Mouse (Mus musculus) forebrain, embryonic 13.5 days (tissue): ENCODE measurements around the gene Trmt112. TPM values are rescaled to one million over a fixed set of nuclear protein-coding genes. Genes with fewer than 3 reads are reported as not detected.

Experiments
- ATAC-seq: fragments of 200-750 bp; cut with Nextera tagmentation; 2 replicates; pipeline ENCODE4 v1.8.0; 2017
- H3K27ac ChIP-seq: fragments of 300-500 bp; sonication (generic); 2 replicates; pipeline ENCODE4 v1.5.1; 2015; ENCODE audit warnings: inconsistent platforms, mild to moderate bottlenecking, moderate library complexity
- H3K27me3 ChIP-seq: fragments of 300-500 bp; sonication (generic); 2 replicates; pipeline ENCODE4 v1.6.1; 2015; ENCODE audit warnings: mild to moderate bottlenecking, inconsistent platforms
- H3K36me3 ChIP-seq: fragments of 300-500 bp; sonication (generic); 2 replicates; pipeline ENCODE4 v1.6.1; 2015; ENCODE audit warnings: mild to moderate bottlenecking, inconsistent platforms; ENCODE audit not compliant: poor library complexity, severe bottlenecking
- H3K4me1 ChIP-seq: fragments of 300-500 bp; sonication (generic); 2 replicates; pipeline ENCODE4 v1.6.1; 2015; ENCODE audit warnings: inconsistent platforms
- H3K4me2 ChIP-seq: fragments of 300-500 bp; sonication (generic); 2 replicates; pipeline ENCODE4 v1.6.1; 2015; ENCODE audit warnings: inconsistent platforms, mild to moderate bottlenecking, moderate library complexity
- H3K4me3 ChIP-seq: fragments of 300-500 bp; sonication (generic); 2 replicates; pipeline ENCODE4 v1.5.1; 2015; ENCODE audit warnings: mild to moderate bottlenecking, inconsistent platforms
- H3K9ac ChIP-seq: fragments of 300-500 bp; sonication (generic); 2 replicates; pipeline ENCODE4 v1.6.1; 2015; ENCODE audit warnings: mild to moderate bottlenecking, inconsistent platforms
- H3K9me3 ChIP-seq: fragments of 300-500 bp; sonication (generic); replicated peaks from 2 replicates; pipeline ENCODE4 v1.6.1; 2016; ENCODE audit warnings: inconsistent platforms
- WGBS: fragments of 180-500 bp; shearing (Covaris S2); methylation state at CpG from one replicate; pipeline ENCODE4 v1.1.7; 2015; 5-methylcytosine and 5-hydroxymethylcytosine counted together
- polyA plus RNA-seq: library from polyadenylated mRNA; unstranded; fragments of >200 nt; fragmentation: Nextera tagmentation; extraction: Ambion mirVana; gene quantifications from 2 replicates; pipeline ENCODE4 v1.2.1, GENCODE M21; 2015

Gene Trmt112
- polyA plus RNA-seq, 1 experiment from 2014 or later, result 167 TPM

DNA sequence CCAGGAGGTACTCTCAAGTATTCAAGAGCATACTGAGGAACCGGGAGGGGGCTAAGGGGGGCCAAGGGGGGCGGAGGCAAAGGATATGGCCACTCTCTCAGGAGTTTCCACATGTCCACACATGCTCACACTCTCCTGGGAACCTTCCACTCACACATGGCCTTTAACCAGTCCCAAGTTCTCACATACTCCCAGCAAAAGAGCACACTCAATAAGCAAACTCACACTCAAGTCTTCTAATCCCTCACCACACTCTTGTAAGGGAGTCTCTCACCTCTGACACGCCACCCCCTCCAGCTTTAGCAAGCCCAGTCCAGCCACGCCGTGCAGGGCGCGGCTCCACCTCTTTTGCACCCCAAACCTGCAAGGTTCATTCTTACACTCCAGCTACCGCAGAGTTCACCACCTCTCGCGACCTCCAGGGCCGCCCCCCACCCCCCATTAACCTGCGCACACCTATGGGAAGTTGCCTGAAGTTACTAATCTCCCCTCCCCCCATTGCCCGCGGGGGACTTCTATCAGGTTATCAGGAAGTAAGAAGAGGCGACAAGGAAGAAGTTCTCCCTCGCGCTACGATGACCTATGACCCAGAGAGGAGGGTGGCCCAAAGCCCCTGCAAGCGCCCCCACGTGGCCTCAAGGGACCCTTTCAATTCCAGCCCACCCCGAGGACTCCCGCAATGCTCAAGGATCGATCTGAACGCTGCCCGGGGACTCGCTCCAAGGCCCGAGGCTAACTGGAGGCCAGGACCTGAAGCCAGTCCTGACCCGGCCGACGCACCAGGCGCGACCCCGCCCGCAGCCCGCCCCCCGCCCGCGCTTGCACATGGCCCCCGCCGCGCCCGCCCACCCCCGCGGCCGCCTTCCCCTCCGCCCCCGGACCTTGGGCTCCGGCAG is 11.5 kb downstream of the Trmt112 start:
- Histone ChIP-seq H3K27ac (peak overlapping the region; percentile 84), H3K27me3 (peaks cover 37% of the 10 kb centered on the region), H3K9ac (peak overlapping the region; percentile 85), H3K4me3 (peak overlapping the region; percentile 81), H3K4me1 (peaks cover 29% of the 10 kb centered on the region), H3K9me3 (no peaks in the 10 kb centered on the region), H3K36me3 (0 out of 2 replicates have a peak, but pooled peaks cover 5% of the 10 kb centered on the region), H3K4me2 (peak overlapping the region; percentile 90)
- ATAC-seq, result peak; percentile 22
- WGBS, result 2% methylated on average over 32 of the region's 48 CpGs

DNA sequence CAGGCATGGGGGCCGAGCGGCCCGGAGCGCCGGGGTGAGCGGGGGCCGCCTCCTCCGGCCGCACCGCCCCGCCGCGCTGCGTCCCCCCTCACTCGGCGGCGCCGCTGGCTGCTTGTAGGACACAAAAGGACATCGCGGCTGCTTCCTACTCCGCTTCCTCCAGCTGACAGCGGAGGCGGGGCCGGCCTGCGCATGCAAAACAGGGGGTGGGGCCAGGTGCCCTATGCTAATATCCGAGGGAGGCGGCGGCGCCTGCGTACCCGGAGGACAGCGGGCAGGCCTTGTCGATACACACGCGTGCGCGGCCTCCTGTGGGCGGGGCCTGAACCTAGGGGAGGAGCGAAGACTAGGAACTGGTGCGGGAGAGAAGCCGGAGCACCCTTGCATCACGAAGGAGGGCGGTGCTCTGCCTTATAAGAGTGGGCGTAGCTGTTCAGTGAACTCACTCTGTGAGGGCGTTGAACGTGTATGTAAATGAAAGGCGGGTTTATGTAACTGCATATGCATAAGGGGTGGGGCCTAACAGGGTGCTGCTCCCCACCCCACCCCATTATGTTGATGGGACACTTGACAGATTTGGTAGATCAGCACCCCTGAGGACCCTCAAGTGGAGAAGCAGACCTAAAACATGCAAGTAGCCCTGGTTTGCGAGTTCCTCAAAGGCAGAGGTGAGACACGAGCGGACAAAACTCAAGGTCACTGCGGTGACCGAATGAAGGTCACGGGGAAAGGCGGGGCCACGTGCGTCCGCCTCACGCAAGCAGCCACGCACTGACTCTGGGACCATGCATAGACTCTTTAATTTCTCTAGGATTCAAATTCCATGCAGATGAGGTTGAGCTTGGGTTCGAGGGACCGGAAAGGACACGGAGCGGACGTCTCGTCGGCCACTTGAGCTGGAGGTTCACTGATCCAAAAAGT is 12.4 kb downstream of the Trmt112 start, which contains the start of gene Esrra:
TSS of gene Esrra (minus strand) at position 167 of the 921 bp plus-strand sequence.
- Histone ChIP-seq H3K27me3 (peaks cover 46% of the 10 kb centered on the region), H3K36me3 (no peaks in the 10 kb centered on the region), H3K4me3 (peak within 1 kb of the TSS; percentile 81), H3K4me2 (peak within 1 kb of the TSS; percentile 90), H3K9me3 (no peaks in the 10 kb centered on the region), H3K4me1 (peaks cover 36% of the 10 kb centered on the region), H3K27ac (peak within 1 kb of the TSS; percentile 84), H3K9ac (peak within 1 kb of the TSS; percentile 85)
- under 1% methylated on average over 45 of the region's 66 CpGs for WGBS
- peak; percentile 96 for ATAC-seq

DNA sequence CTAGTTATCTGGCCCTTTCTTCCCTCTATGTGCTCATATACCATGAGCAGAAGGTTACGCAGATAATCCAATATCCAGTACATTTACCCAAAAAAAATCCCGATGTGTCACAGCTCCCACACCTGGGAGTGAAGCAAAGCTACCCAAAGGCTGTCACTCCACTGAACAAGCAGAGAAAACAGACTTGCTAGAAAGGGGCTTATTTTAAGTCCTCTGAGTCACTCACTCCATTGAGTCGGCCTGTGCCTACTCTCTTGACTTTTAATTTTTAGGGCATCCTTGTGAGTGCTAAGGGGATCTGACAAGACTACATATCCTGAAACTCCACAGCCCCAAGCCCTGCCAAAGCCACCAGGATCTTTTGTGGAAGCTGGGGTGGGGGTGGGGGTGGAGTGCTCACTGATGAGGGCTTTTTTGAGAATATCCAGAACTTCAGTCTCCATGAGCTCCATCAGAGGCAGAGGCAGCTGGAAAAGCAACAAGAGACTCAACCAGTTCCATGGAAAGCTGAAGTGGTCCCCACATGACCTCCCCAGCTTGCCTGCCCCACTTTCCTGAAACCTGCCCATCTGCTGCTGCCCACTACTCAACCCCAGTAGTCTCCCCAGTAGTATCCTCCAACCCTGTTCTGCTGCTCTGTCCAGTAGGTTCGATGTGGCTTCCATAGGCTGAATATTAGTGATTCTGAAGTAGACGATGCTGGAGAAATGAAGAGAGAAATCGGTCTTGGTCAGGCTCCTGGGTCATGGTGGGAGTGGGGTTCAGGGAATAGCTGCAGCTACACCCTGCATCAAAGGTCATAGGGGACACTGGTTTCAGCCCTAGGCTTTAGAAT is 13.6 kb downstream of the Trmt112 start:
- ATAC-seq, result no peak
- Histone ChIP-seq H3K27ac (no peak overlapping the region), H3K9me3 (no peaks in the 10 kb centered on the region), H3K27me3 (peaks cover 58% of the 10 kb centered on the region), H3K9ac (no peak overlapping the region), H3K4me3 (no peak overlapping the region), H3K36me3 (no peaks in the 10 kb centered on the region), H3K4me2 (peak overlapping the region; percentile 90), H3K4me1 (peaks cover 39% of the 10 kb centered on the region)
- 66% methylated on average over 6 of the region's 6 CpGs for WGBS

DNA sequence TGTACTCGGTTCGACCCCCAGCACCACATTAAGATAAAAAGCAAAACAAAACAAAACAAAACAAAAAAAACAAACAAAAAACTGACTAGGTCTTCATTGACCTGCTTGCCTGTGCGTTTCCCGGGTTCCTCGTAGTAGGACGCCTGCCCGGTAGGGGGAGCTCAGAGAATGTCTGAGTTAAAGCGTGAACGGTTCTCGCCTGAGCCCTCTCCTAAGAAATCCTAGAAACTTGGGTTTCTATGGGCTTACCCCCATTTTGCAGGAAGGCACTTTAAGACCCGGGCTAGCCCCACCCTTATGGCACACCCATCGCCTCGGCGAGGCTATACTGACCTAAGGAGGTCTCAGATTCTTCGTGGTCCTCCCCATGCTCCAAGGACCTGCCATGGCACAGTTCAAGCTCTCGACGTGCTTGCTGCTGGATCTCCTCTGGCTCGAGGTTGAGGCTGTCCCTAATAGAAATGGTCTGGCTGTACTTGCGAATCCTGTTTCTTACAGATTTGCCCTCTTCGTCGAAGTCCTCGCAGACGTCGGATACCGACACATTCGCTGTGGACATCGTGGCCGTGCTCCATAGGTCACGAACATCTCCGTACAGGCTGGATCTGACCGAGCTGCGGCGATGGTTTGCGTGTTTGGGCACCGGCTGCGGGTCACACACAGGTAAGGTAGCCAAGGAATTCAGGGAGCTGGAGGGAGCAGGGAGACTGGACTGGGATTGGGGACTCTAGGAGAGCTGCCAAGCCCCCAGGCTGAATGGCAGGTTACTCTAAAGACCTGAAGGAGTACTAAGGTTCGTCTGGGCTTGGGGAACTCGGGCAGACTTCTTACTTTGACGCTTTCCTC is 15.2 kb downstream of the Trmt112 start:
- no peaks in the 10 kb centered on the region for H3K36me3 ChIP-seq
- H3K4me3 ChIP-seq, result peak overlapping the region; percentile 12
- H3K27ac ChIP-seq, result no peak overlapping the region
- no peaks in the 10 kb centered on the region for H3K9me3 ChIP-seq
- 0 out of 2 replicates have a peak overlapping the region, but pooled peaks have one; percentile 12 for H3K9ac ChIP-seq
- no peak for ATAC-seq
- peak overlapping the region; percentile 27 for H3K4me2 ChIP-seq
- peaks cover 72% of the 10 kb centered on the region for H3K27me3 ChIP-seq
- H3K4me1 ChIP-seq, result peaks cover 38% of the 10 kb centered on the region
- WGBS, result 3% methylated on average over 39 of the region's 39 CpGs

DNA sequence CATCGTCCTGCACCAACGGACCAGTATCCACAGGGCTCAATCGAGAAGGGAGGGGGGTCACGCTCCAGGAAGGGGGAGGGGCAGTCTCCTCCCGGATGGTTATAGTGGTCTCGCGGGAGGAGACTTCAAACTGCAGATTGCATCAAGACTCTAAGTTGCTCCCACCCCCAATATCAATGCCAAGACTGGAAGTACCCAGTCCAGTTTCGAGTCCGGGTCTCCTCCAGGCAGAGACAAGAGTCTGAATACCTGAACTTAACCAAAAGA is 15.7 kb downstream of the Trmt112 start, which contains the start of gene Catsperz:
TSS of gene Catsperz (minus strand) at position 74 of the 267 bp plus-strand sequence.
- Histone ChIP-seq H3K4me1 (peaks cover 32% of the 10 kb centered on the region), H3K27ac (no peak within 1 kb of the TSS), H3K9me3 (no peaks in the 10 kb centered on the region), H3K9ac (0 out of 2 replicates have a peak within 1 kb of the TSS, but pooled peaks have one; percentile 12), H3K27me3 (peaks cover 76% of the 10 kb centered on the region), H3K4me3 (peak within 1 kb of the TSS; percentile 12), H3K36me3 (no peaks in the 10 kb centered on the region), H3K4me2 (peak within 1 kb of the TSS; percentile 27)
- no peak for ATAC-seq
- 4% methylated on average over 9 of the region's 9 CpGs for WGBS

DNA sequence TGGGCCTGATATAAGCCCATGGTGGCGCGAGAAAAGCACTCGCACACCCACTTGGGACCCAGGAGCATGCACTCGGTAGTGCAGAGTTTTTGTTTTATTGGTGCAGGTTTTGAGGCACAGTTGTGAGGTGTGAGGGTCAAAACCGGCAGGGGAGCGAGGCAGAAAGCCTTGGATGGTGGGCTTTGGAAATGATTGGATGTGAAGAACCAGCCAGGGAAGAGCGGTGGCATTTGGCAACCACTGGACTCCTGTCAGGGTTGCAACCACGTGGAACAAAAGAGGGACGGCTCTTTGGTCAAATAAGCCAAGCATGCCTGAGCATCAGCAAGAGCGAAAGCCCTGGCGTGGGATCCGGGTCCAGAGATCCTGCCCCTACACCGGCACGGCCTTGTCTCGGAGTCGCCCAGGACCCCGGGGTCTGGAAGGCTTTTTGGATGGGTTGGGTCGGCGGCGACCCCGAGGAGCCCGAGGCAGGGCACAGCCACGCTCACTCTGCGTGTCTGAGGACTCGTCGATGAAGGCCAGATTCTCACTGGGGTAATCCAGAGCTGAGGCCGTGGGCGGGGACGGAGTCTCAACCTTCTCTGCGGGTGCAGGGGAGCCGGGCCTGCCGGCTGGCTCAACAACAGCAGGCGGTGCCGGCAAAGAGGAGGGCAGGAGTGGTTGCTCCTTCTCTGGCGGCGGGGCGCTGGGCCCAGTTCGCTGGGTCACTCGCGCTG is 16.3 kb downstream of the Trmt112 start:
- Histone ChIP-seq H3K4me3 (peak overlapping the region; percentile 12; the same call in 1 of the 2 replicates), H3K9me3 (no peaks in the 10 kb centered on the region), H3K27me3 (peaks cover 81% of the 10 kb centered on the region), H3K4me1 (peaks cover 27% of the 10 kb centered on the region), H3K36me3 (no peaks in the 10 kb centered on the region), H3K9ac (no peak overlapping the region), H3K27ac (no peak overlapping the region), H3K4me2 (no peak overlapping the region; the same call in 1 of the 2 replicates)
- WGBS, result 4% methylated on average over 40 of the region's 40 CpGs
- no peak for ATAC-seq

DNA sequence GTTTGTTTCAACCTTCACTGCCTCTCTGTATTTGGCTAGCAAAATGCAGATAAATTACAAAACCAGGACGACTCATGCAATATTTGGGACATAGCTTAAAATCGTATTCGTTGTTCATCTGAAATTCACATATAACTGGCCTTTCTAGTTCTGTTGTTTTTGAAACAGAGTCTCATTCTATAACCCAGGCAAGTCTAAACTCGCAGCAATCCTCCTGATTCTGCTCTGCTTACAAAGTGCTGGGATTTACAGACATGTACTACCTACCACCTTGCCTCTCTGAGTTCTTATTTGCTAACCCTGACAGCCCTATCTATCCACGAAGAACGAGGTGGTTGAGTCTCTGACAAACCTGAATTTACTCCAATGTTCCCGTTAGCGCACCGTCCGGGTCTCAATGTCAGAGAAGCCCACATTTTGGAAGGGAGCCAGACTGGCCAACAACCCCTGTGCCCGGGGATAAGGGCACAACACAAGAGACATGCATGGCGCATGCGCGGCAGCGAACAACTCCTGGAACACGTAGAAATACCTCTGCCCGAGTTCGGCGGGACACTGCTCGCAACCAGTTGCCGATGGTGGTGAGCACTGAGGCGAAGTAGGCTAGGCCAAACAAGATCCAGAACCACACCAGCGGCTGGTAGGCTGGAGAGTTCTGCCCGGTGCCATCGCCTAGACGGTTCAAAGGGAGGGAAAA is 17.2 kb downstream of the Trmt112 start:
- Histone ChIP-seq H3K4me3 (peak overlapping the region; percentile 18), H3K9ac (no peak overlapping the region), H3K27me3 (peaks cover 90% of the 10 kb centered on the region), H3K9me3 (no peaks in the 10 kb centered on the region), H3K36me3 (no peaks in the 10 kb centered on the region), H3K4me1 (peaks cover 23% of the 10 kb centered on the region), H3K27ac (no peak overlapping the region), H3K4me2 (peak overlapping the region; percentile 46)
- no peak for ATAC-seq
- 9% methylated on average over 26 of the region's 26 CpGs for WGBS

DNA sequence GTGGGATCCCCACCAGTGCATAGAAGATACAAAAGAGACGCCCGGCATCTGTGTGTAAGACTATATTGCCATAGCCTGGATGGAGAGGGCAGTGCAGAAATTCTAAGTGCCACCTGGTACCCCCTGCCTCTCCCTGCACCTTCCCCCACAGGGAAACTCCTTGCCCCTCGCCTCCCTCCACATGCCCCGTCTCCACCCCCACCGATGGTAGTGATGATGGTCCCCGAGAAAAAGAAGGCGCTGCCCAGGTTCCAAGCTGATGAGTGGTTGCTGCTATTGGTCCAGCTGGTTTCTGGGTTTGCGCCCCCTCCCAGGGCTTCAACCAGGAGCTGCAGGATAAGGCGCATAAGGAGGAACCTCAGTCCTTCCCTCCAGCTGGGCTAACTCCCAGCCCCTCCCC is 18.6 kb downstream of the Trmt112 start:
- ATAC-seq, result no peak
- Histone ChIP-seq H3K36me3 (no peaks in the 10 kb centered on the region), H3K4me1 (peaks cover 17% of the 10 kb centered on the region), H3K4me3 (no peak overlapping the region), H3K27me3 (peaks cover 96% of the 10 kb centered on the region), H3K9ac (no peak overlapping the region), H3K9me3 (no peaks in the 10 kb centered on the region), H3K4me2 (no peak overlapping the region), H3K27ac (no peak overlapping the region)
- WGBS, result 8% methylated on average over 9 of the region's 9 CpGs

DNA sequence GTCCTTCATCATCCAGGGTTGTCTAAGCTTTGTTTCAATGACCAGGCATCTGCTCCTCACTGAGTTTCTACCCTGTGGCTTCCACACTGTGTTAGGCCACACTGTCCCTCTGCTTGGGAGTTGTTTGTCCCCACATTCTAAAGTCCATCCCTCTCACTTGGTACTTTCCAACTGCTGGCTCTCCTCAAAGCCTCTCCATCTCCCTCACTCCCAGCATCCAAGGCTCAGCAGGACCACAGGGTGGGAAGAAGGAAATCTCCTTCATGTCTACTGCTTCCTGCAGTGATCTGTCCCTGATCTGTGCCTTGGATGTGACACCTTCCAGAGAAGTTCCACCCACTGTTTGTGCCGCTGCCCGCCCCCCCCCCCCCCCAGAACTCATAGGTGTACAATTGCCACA is 21.5 kb downstream of the Trmt112 start:
- 20% methylated on average over 1 of the region's 2 CpGs for WGBS
- H3K9me3 ChIP-seq, result no peaks in the 10 kb centered on the region
- ATAC-seq, result no peak

DNA sequence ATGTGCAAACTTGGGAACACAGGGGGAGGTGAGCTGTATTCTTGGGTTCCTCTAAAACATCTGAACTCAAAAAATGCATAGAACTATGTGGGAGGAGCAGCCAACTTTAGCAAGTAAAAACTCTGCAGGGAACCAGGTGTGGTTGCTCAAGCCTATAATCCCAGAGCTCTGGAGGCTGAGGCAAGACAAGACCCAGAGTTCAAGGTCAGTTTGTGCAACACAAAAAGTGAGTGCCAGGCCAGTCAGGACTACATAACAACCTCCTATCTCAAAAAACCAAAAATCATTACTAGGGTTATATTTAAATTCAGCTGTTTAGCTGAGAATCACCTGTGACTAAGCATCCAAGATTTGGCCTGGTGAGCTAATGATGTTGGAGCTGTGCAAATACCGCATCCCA is 22.5 kb downstream of the Trmt112 start:
- no peak for ATAC-seq
- WGBS, result 45% methylated on average over 1 of the region's 1 CpGs
- Histone ChIP-seq H3K9ac (no peak overlapping the region), H3K4me2 (no peak overlapping the region), H3K36me3 (no peaks in the 10 kb centered on the region), H3K27ac (no peak overlapping the region), H3K4me3 (no peak overlapping the region), H3K4me1 (peaks cover 15% of the 10 kb centered on the region), H3K9me3 (no peaks in the 10 kb centered on the region), H3K27me3 (peaks cover 91% of the 10 kb centered on the region)

More for the DNA sequence above, 21.5 kb downstream of the Trmt112 start:
- no peaks in the 10 kb centered on the region for H3K36me3 ChIP-seq
- H3K4me1 ChIP-seq, result peaks cover 23% of the 10 kb centered on the region
- H3K4me3 ChIP-seq, result no peak overlapping the region
- H3K9ac ChIP-seq, result no peak overlapping the region
- no peak overlapping the region for H3K27ac ChIP-seq
- no peak overlapping the region for H3K4me2 ChIP-seq
- peaks cover 96% of the 10 kb centered on the region for H3K27me3 ChIP-seq
